Mouse (Mus musculus) T-cell, adult 2 months (primary cell): ENCODE measurements around the gene Dvl3.
A peak's percentile ranks its signal among the peaks of the same experiment; 100 is the strongest.

Source experiments
- DNase-seq: peaks from one replicate; pipeline ENCODE4 v3.0.0; 2022; ENCODE audit warnings: low spot score

The Dvl3 gene

DNA sequence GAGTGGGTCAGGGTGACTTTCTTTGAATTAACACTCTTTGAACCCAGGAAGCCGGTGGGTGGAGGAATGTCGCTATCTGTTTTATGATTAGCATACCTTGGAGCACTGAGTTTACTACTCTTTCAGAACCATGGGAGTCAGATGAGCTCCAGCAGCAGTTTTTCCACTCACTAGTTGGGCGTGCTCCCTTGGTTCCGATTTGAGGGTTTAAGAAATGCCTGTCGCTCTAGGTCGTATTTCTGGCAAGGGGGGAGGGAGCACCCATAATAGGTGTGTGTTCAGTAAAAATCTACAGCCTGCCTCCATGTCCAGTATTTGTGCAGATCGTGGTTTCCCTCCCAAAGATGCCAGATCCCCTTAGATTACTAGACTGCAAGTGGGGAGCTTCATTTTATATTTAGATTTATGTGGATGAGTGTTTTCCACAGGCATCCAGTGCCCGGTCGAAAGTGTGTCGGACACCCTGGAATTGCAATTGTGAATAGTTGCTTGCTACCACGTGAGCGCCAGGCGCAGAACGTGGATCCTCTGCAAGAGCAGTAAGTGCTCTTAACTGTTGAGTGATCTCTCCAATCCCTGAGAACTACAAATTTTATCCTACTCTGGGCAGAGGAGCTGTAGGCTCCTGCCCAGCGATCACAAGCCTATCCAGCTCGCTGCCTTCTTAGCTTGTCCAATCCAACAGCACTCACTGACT is 18.7 kb upstream of the Dvl3 start:
- DNase-seq = no peak

- DNase-seq = peak; percentile 91
Observed at GRCm38 (mm10) chr16:20498677-20499475, 17.9 kb upstream of the Dvl3 start, which contains the start of gene Eif2b5. Gene Eif2b5, plus strand, starts transcription at chr16:20498817.

GRCm38 (mm10) chr16:20506000-20506399 is 10.8 kb upstream of the Dvl3 start:
- no peak for DNase-seq

DNA sequence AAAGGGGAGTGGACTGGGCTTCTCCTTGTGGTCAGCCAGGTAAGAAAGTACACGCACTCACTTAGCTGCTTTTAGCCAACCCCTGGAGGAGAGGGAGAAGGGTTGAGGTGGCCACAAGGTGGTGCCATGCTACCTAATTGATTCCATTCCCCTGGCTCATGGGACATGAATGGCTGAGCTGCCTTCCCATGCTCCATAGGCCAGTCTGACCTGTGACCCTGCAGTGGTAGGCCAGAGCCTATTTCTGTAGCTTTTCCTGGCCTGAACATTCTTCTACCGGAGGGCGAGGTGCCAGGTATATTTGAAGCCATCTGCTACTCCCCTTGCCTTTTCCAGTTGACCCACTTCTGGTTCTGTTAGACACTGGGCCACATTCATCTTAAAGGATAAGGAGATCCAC is 7.4 kb upstream of the Dvl3 start:
- no peak for DNase-seq

DNA sequence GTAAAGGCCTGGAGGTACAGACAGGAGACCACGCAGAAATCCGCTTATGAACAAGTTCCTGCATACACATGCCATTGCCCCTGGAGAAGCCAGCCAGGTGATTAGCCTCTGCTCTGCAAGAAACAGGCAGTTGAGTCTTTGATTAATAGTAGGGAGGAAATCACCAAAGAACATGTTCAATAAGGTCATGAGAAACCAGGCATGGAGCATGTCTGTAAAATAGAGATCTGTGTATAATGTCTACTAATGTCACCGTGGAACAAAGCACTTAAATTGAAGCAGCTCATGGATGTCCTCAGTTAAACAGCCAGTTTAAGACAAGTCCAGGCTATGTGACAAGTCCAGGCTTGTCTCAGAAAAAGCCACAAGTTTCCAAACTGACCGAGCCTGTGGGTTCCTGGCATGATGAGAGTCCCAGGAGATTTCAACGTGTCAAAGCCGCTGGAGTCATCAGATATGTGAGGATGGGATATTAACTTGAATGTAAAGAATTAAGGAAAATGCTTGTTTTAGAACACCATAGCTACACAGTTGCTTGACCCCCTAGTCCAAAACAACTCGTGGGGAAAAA is 5.4 kb upstream of the Dvl3 start:
- no peak for DNase-seq

GRCm38 (mm10) chr16:20516032-20516431 is 750 bp upstream of the Dvl3 start:
- DNase-seq = no peak

DNA sequence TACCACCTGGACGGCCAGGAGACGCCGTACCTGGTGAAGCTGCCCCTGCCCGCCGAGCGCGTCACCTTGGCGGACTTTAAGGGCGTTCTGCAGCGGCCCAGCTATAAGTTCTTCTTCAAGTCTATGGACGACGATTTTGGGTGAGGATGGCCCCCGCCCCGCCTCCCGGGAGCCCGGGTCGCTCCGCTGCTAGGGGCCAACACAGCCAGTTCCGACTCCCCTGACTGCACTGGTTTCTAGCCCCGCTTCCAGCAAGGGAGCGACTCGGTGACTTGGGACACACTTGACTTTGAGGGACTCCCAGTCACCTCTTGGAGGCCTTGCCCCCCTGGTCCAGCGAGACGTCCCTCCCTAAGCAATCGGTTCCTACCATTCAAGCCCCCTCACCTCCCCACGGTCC is 434 bp downstream of the Dvl3 start:
- peak; percentile 31 for DNase-seq

DNA sequence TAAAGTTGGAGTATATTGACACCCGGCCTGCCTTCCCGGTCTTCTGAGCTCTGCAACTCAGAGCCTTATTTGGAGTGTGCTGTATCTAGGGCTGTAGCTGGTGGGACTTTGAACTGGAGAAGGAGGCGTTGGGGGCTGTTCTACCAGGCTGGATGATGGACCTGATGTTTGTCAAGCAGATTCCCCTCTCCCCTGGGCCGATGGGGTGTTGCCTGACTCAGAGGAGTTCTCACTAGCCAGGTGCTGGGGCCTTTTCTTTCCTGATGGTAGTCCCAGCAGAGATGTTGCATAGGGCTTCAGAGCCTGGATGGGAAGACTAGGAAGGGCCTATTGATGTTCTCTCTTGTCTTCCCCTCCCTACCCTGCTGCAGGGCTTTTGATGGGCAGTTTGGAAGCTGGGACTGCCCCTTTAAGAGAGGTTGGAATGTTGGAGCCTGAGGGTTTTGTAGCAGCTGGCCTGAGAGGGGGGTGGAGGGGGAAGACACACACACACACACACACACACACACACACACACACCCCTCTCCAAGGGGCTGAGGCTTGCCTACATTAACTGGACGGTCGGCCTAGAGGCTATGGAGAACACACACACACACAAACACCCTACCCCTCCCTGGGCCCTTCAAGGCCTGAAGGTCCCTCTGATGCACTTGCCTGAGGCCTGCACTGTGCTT is 1.1 kb downstream of the Dvl3 start:
- DNase-seq = no peak

DNA sequence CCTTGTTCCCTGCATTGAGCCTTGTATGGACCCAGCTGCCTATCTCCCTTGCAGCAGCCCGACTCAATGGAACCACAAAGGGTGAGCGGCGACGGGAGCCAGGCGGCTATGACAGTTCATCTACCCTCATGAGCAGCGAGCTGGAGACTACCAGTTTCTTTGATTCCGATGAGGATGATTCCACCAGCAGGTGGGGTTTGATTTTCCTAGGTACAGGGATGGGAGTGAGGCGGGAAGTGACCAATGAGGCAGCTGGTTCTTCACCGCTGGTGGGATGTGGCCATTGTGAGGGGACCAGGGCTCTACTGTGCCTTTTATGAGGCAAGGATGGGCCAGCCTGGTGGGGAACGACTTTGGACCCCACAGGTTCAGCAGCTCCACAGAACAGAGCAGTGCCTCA is 7.1 kb downstream of the Dvl3 start:
- DNase-seq = no peak

DNA sequence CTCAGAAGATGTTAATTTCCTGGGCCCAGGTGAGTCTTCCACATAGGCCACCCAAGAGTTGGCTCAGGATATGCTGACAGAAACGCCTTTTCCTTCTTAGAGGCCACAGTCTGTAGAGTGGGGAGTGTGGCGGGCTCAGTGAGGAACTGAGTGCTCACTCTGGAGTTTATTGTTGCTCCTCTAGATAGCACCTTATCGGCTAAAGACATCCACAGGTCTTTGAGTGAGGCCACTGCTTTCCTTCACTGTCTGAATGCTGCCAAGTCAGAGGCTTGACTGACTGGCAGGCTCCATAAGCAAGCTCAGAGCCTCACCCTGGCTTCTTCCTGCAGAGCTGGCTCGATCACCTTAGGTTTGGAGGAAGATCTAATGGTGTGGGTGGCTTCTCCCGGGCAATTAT is 12.0 kb downstream of the Dvl3 start:
- DNase-seq = no peak

- no peak for DNase-seq
Observed at GRCm38 (mm10) chr16:20529375-20529774, 12.6 kb downstream of the Dvl3 start.

DNA sequence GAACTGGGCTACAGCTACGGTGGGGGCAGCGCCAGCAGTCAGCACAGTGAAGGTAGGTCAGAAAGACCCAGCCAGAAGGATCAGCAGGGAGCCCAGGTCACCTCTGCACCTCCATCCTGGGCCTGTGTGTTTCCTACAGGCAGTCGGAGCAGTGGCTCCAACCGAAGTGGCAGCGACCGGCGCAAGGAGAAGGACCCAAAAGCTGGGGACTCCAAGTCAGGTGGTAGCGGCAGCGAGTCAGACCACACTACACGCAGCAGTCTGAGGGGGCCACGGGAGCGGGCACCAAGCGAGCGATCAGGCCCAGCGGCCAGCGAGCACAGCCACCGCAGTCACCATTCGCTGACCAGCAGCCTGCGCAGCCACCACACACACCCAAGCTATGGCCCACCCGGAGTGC is 14.2 kb downstream of the Dvl3 start:
- no peak for DNase-seq

DNA sequence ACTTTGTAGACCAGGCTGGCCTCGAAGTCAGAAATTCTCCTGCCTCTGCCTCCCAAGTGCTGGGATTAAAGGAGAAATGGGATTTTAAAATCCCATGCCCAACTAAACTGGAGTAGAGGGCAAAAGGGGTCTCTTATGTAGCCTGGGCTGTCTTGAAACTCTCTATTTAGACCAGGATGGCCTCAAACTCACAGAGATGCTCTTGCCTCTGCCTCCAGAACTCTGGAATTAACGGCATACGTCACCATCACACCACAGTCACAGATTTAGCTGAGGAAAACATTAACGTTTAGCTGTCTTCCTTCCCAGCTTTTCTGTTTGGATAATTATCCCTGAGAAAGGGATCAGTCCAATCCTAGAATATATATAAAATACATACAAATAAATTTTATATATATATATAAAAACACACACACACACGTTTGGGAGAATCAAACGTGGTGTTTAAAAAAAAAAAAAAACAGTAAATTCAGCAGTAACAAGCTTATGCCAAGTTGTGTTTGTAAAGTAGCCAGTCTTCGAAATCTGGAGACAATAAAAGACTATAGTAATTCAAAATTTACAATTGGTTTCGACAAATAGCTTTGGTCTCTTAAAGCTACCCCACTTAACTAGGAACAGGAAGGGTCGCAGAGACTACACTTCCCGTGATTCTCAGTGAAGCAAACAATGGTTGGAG is 18.0 kb downstream of the Dvl3 start:
- DNase-seq = no peak

- peak; percentile 97 for DNase-seq
Observed at GRCm38 (mm10) chr16:20535296-20536080, 18.7 kb downstream of the Dvl3 start, which contains the start of gene Ap2m1. Gene Ap2m1, plus strand, starts transcription at chr16:20535478.

DNA sequence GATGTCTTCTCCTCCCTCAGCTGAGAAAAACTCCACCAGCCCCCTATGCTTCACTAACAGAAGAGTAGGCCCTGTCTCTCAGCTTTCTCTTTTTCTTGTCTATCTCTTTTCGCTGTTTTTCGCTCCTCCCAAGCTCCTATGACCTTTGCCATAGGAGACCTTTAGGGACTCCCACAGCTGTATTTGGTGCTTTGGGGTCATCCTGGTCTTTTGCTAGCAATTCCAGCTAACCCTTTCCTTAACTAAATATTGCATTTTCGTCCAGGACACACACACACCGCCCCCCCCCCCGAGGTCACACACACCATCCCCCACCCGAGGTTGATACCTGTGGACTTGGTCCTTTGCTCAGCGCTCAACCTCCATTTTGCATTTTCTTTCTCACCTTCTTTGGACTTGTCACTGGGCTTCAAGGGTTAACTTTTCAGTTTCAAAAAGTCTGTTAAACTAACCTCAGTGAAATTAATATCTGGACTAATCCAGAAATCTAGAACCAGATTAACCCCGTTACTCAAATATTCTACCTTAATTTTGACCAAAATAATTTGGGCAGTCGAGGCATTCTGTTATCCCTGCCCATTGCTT is 19.4 kb downstream of the Dvl3 start:
- DNase-seq = no peak

- no peak for DNase-seq
Observed at GRCm38 (mm10) chr16:20537071-20537471, 20.3 kb downstream of the Dvl3 start.

GRCm38 (mm10) chr16:20537601-20538320 is 21.0 kb downstream of the Dvl3 start:
- DNase-seq = no peak

- DNase-seq = no peak
Observed at GRCm38 (mm10) chr16:20539649-20540048, 22.9 kb downstream of the Dvl3 start.

- DNase-seq = no peak
Observed at GRCm38 (mm10) chr16:20540438-20540837, 23.7 kb downstream of the Dvl3 start.

- no peak for DNase-seq
Observed at GRCm38 (mm10) chr16:20545696-20546095, 28.9 kb downstream of the Dvl3 start.
